Mouse (Mus musculus): ENCODE measurements around the gene Miip. TPM values are rescaled to one million over a fixed set of nuclear protein-coding genes. Genes with fewer than 3 reads are reported as not detected.

Miip gene
- total RNA-seq (2017), result 23.4 and 50.9 TPM in 2 replicates

GRCm38 (mm10) chr4:147868450-147869031 lies at the start of gene Miip, which contains the start of gene Fv1:
Gene Miip, minus strand, starts transcription at chr4:147868816.
Gene Fv1, plus strand, starts transcription at chr4:147868979.
- peak; percentile 92 for ATAC-seq (replicated peaks; ENCODE audit: low read depth, poor library complexity, severe bottlenecking)

- no peak for ATAC-seq (replicated peaks; ENCODE audit: low read depth, poor library complexity, severe bottlenecking)
Measured at GRCm38 (mm10) chr4:147909486-147909885, 40.9 kb upstream of the Miip start.

- ATAC-seq (replicated peaks; ENCODE audit: low read depth, poor library complexity, severe bottlenecking), result no peak
Measured at GRCm38 (mm10) chr4:147906230-147906629, 37.6 kb upstream of the Miip start.

GRCm38 (mm10) chr4:147905090-147905659 lies 36.6 kb upstream of the Miip start:
- peak; percentile 12 for ATAC-seq (replicated peaks; ENCODE audit: low read depth, poor library complexity, severe bottlenecking)

- peak; percentile 94 for ATAC-seq (replicated peaks; ENCODE audit: low read depth, poor library complexity, severe bottlenecking)
Measured at GRCm38 (mm10) chr4:147904313-147905089, 35.9 kb upstream of the Miip start, which contains the start of gene Mfn2. Gene Mfn2, minus strand, starts transcription at chr4:147904704.

- no peak for ATAC-seq (replicated peaks; ENCODE audit: low read depth, poor library complexity, severe bottlenecking)
Measured at GRCm38 (mm10) chr4:147903601-147904000, 35.0 kb upstream of the Miip start.

GRCm38 (mm10) chr4:147902906-147903500 lies 34.4 kb upstream of the Miip start:
- no peak for ATAC-seq (replicated peaks; ENCODE audit: low read depth, poor library complexity, severe bottlenecking)

- no peak for ATAC-seq (replicated peaks; ENCODE audit: low read depth, poor library complexity, severe bottlenecking)
Measured at GRCm38 (mm10) chr4:147900452-147900851, 31.8 kb upstream of the Miip start.

- no peak for ATAC-seq (replicated peaks; ENCODE audit: low read depth, poor library complexity, severe bottlenecking)
Measured at GRCm38 (mm10) chr4:147897348-147897747, 28.7 kb upstream of the Miip start.

- ATAC-seq (replicated peaks; ENCODE audit: low read depth, poor library complexity, severe bottlenecking), result 0 out of 2 replicates have a peak, but pooled peaks have one; percentile 11
Measured at GRCm38 (mm10) chr4:147896411-147896810, 27.8 kb upstream of the Miip start.

GRCm38 (mm10) chr4:147895815-147896330 lies 27.3 kb upstream of the Miip start:
- no peak for ATAC-seq (replicated peaks; ENCODE audit: low read depth, poor library complexity, severe bottlenecking)

GRCm38 (mm10) chr4:147890341-147890740 lies 21.7 kb upstream of the Miip start:
- ATAC-seq (replicated peaks; ENCODE audit: low read depth, poor library complexity, severe bottlenecking), result no peak

- peak; percentile 42; the same call in 1 of the 2 replicates for ATAC-seq (replicated peaks; ENCODE audit: low read depth, poor library complexity, severe bottlenecking)
Measured at GRCm38 (mm10) chr4:147888237-147888636, 19.6 kb upstream of the Miip start.

- ATAC-seq (replicated peaks; ENCODE audit: low read depth, poor library complexity, severe bottlenecking), result no peak
Measured at GRCm38 (mm10) chr4:147887277-147887676, 18.7 kb upstream of the Miip start.

- ATAC-seq (replicated peaks; ENCODE audit: low read depth, poor library complexity, severe bottlenecking), result no peak
Measured at GRCm38 (mm10) chr4:147886158-147886557, 17.5 kb upstream of the Miip start.

GRCm38 (mm10) chr4:147884138-147884537 lies 15.5 kb upstream of the Miip start:
- ATAC-seq (replicated peaks; ENCODE audit: low read depth, poor library complexity, severe bottlenecking), result no peak

GRCm38 (mm10) chr4:147883041-147883440 lies 14.4 kb upstream of the Miip start:
- no peak for ATAC-seq (replicated peaks; ENCODE audit: low read depth, poor library complexity, severe bottlenecking)

GRCm38 (mm10) chr4:147881792-147882191 lies 13.2 kb upstream of the Miip start:
- no peak for ATAC-seq (replicated peaks; ENCODE audit: low read depth, poor library complexity, severe bottlenecking)

GRCm38 (mm10) chr4:147879865-147880264 lies 11.2 kb upstream of the Miip start:
- no peak for ATAC-seq (replicated peaks; ENCODE audit: low read depth, poor library complexity, severe bottlenecking)

- no peak for ATAC-seq (replicated peaks; ENCODE audit: low read depth, poor library complexity, severe bottlenecking)
Measured at GRCm38 (mm10) chr4:147879456-147879855, 10.8 kb upstream of the Miip start.

All from common myeloid progenitor, adult 5-6 weeks (primary cell).